Mouse (Mus musculus) layer of hippocampus, adult 2 months (tissue): ENCODE data around the gene Igsf9. TPM values are rescaled to one million over a fixed set of nuclear protein-coding genes. Genes with fewer than 3 reads are reported as not detected.

Experiments used
- DNase-seq, 2 experiments: peaks; one replicate each; pipeline ENCODE4 v3.0.0; 2022; ENCODE audit warnings: low spot score in 2 of 2
- H3K27ac ChIP-seq: fragments of 200-600 bp; 2 replicates; pipeline ENCODE4 v1.8.1; 2022
- H3K4me3 ChIP-seq: fragments of 200-600 bp; 2 replicates; pipeline ENCODE4 v1.8.1; 2022; ENCODE audit warnings: mild to moderate bottlenecking
- CTCF ChIP-seq: fragments of 200-600 bp; conservative IDR thresholded peaks from 2 replicates; pipeline ENCODE4 v1.8.1; 2022; ENCODE audit warnings: antibody characterized with exemption, mild to moderate bottlenecking, moderate library complexity
- total RNA-seq, 2 experiments: library from RNA; stranded (reverse); gene quantifications; 2 replicates each; pipeline ENCODE4 v1.2.3; 2021

Igsf9 gene
- total RNA-seq, 2 experiments from 2014 or later, result 5.7 to 9.2 TPM

- TF ChIP-seq CTCF, result no peak
- Histone ChIP-seq H3K27ac (no peak overlapping the region), H3K4me3 (no peak overlapping the region)
- no peak for DNase-seq
These were observed 27.8 kb upstream of the Igsf9 start for GRCm38 (mm10) chr1:172453810-172454209.

DNA sequence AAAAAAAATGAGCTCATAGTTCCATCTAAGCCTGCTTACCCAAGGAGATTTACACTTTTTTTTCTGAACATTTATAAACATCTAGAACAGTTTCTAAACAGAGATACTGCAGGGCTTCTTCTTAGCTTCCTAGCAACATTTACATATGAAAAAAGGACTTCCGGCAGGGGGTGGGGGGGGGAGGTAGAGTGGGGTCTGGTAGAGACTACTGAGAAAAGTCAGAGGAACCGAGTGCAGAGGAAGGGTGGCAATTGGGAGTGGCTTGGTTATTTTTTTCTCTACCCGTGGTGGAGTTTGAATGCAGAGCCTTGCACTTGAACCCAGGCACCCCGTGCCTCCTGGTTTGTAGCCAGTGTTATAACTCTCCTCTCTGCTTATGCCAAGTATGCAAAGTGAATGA, 26.2 kb upstream of the Igsf9 start:
- DNase-seq, result no peak
- TF ChIP-seq CTCF, result no peak
- Histone ChIP-seq H3K27ac (no peak overlapping the region), H3K4me3 (no peak overlapping the region)

DNA sequence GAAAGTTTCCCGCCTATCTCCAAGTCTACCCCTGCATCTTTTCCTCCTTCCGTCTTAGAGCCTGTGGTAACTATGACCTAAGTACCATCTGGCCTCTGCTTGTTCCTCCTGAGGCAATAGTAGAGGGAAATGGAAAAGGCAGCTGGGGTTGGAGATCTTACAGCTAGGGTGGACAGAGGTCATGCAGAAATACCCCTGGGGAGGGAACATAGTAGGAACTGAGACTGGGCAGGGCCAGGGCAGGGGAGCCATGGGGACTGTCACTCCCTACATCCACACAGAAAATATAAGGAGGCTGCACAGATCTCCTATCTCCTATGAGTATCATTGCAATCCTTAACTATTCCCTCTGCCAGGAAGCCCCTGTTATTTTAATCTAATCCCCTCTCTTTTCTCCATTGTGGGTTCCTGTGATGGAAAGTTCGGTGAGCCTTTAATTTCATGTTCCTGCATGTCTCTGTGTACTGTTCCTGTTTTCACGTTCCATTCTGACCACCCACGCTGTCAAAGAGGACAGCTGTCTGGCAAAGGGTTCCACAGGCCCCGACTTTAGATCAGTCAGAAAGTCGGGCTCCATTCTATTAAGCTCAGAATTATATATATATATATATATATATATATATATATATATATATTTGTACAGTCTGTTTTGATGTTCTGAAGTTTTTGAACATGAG, 25.4 kb upstream of the Igsf9 start:
- Histone ChIP-seq H3K4me3 (no peak overlapping the region), H3K27ac (no peak overlapping the region)
- DNase-seq, result no peak
- no peak for TF ChIP-seq CTCF

- Histone ChIP-seq H3K4me3 (no peak overlapping the region), H3K27ac (no peak overlapping the region)
- TF ChIP-seq CTCF, result no peak
- no peak for DNase-seq
These were observed 24.4 kb upstream of the Igsf9 start for GRCm38 (mm10) chr1:172457196-172457595.

DNA sequence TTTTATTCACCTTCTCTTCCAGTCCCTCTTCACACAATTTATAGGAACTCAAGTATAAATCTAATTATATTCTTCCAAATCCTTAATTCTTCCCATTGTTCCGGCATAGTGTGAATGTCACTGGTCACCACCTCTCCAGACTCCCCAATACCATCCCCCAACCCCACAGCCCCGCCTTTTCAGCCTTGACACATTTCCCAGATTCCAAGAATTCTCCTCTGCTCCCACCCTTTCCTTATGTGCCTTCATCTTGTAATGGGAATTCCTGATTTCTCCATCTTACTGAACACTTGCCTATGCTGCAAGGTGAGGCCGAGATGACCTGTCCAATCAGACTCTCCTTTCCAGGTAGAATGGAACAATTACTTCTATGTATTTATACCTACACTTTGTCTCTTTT, 23.5 kb upstream of the Igsf9 start:
- no peak for TF ChIP-seq CTCF
- DNase-seq, result no peak
- no peak overlapping the region for H3K4me3 ChIP-seq
- H3K27ac ChIP-seq, result no peak overlapping the region

- DNase-seq, result no peak
- Histone ChIP-seq H3K27ac (no peak overlapping the region), H3K4me3 (no peak overlapping the region)
- TF ChIP-seq CTCF, result no peak
These were observed 20.0 kb upstream of the Igsf9 start for GRCm38 (mm10) chr1:172461602-172462001.

DNA sequence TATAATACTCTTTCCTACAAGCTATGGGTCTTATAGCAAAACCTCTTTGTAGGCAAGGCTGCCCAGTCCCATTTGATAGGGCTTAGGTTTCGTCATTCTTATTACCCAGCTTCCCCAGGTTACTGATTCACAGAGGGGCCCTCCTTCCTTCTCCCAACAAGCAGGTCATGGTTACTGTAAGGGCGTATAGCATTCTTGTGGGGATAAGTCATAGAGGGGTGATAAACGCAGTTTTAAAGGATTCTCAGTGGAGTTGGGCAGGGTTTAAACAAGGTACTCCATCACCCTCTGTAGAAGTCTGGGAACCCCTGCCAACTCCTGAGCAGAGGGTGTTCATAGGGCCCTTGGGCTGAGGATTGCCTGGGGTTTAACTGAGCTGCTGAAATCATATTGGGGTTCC, 19.1 kb upstream of the Igsf9 start:
- no peak for TF ChIP-seq CTCF
- H3K4me3 ChIP-seq, result no peak overlapping the region
- DNase-seq, result no peak
- H3K27ac ChIP-seq, result no peak overlapping the region

DNA sequence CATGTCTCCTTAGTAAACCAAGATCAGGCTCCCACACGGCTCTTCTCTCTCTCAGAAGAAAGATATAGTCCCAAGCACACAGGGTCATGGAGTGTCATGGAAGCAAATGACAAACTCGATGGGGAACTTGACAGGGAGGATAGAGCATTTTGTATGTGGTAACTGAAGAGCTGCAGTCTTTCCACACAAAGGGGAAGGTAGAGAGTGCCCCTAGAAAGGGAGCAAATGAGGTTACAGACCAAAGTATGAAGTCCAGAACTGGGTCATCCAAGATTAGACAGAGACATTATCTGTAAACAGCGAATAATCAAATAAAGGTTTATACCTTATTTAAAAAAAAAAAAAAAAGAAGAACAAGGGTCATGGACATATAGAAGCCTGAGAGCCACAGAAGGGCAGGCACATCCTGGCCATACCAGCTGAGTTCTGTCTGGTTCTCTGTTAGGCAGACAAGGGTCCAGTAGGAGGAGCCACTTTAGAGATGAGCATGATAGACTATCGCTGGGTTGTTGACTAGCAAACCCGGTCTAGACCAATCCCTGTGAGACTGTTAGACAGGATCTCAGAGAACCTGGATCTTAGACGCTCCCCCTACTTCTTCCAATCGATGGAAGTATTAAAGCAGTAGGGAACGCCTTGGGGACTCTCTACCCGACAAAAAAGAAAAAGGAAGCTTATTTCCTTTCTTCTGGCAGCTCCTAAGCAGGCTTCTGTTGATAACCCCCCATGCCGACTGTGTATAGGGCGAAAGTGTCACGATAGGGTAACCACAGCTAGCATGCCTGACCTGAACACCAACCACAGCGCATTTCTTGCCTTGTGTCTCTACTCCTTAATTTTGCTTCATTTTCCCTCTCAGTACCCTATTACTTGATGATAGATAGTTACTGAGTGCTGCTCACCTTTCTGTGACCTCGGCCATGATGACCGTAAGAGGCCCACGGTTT, 17.9 kb upstream of the Igsf9 start:
- H3K4me3 ChIP-seq, result no peak overlapping the region
- H3K27ac ChIP-seq, result no peak overlapping the region
- DNase-seq, result no peak
- TF ChIP-seq CTCF, result no peak

- Histone ChIP-seq H3K27ac (no peak overlapping the region), H3K4me3 (no peak overlapping the region)
- no peak for DNase-seq
- no peak for TF ChIP-seq CTCF
These were observed 13.2 kb upstream of the Igsf9 start for GRCm38 (mm10) chr1:172468301-172468877.

DNA sequence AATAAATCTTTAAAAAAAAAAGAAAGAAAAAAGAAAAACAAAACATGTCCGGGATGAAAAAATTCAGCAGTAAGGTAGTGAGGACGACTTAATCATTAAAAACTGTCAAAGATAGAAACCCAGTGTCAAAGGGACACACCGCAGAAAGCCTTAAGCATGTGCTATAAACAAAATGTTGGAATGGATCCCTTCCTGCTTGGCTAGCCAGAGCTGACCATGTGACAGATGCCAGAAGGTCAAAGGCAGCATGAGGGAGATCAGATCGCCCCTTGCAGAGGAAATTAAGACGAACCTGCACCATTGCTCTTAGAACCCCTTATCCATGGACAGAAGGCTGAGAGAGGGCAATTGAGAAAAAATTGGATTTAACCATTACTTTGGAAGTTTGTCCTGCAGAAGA, 12.2 kb upstream of the Igsf9 start:
- Histone ChIP-seq H3K4me3 (no peak overlapping the region), H3K27ac (no peak overlapping the region)
- no peak for DNase-seq
- no peak for TF ChIP-seq CTCF

DNA sequence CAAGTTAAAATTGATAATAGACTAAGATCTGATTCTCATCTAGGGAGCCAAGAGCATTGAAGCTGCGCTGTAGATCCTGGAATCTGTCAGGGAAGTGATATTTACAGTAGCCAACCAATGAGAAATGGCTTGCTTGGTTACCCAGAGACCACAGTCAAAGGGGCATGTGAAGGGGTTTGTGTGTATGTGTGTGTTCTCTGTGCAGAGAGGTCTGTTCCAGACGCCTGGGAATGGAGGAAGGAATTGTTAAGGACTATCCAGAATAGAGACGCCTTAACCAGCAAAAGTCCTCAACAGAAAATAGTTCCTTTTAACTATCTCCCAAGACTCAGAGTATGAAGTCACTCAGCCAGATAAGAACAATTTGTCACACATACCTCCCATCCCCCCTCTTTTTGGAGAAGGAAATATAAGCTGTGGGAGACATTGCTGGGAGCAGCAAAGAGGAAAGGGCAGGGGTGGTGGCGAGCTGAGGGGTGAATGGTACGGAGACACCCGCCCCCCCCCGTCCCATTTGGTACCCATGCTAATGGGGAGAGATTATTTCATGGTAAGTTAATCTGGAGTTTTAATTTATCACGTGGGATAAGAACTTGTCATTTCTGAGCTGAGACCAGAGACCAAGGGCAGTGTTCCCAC, 11.7 kb upstream of the Igsf9 start:
- DNase-seq, result no peak
- TF ChIP-seq CTCF, result no peak
- Histone ChIP-seq H3K27ac (no peak overlapping the region), H3K4me3 (no peak overlapping the region)

DNA sequence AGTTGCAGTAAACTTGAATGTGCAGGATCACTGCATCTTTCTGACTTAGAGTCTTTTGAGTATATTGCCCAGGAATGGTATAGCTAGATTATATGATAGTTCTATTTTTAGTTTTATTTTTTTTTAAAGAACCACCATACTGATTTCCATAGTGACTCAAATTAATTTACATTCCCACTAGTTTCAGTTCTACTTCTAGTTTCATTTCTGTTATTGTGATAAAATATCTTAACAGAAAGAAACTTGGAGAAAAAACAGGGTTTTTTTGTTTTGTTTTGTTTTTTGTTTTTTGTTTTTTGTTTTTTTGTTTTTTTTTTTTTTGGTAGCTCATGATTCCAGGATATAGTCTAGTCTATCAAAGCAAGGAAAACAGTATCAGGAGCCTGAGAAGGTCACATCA, 8.7 kb upstream of the Igsf9 start:
- TF ChIP-seq CTCF, result no peak
- Histone ChIP-seq H3K27ac (no peak overlapping the region), H3K4me3 (no peak overlapping the region)
- DNase-seq, result no peak

GRCm38 (mm10) chr1:172474196-172474595, 7.4 kb upstream of the Igsf9 start:
- TF ChIP-seq CTCF, result no peak
- DNase-seq, result no peak
- H3K27ac ChIP-seq, result no peak overlapping the region
- H3K4me3 ChIP-seq, result no peak overlapping the region
